Mouse (Mus musculus) CH12.LX (cell line): ENCODE measurements around the gene Rxfp4. TPM values are rescaled to one million over a fixed set of nuclear protein-coding genes. Genes with fewer than 3 reads are reported as not detected.

ENCODE experiments used
- DNase-seq: peaks from one replicate; pipeline ENCODE4 v3.0.0-alpha.2; 2013; ENCODE audit errors: extremely low read depth
- H3K27ac ChIP-seq: 2 replicates; pipeline ENCODE4 v1.5.1; 2012; ENCODE audit warnings: low read depth, mild to moderate bottlenecking, control low read depth, moderate library complexity; ENCODE audit not compliant: insufficient read depth
- H3K27me3 ChIP-seq: replicated peaks from 2 replicates; pipeline ENCODE3; 2012; ENCODE audit warnings: inconsistent platforms
- H3K36me3 ChIP-seq, 2 experiments: replicated peaks in 1 of 2; 2 replicates each; pipeline versions ENCODE3 to v1.6.1; 2012; ENCODE audit warnings: inconsistent platforms in 1 of 2, low read length in 1 of 2, mild to moderate bottlenecking in 1 of 2, mixed read lengths in 1 of 2, moderate library complexity in 1 of 2; ENCODE audit not compliant: control insufficient read depth in 1 of 2, insufficient read depth in 1 of 2
- H3K4me1 ChIP-seq, 2 experiments: 2 replicates each; pipeline ENCODE4 v1.6.1; 2012; ENCODE audit warnings: inconsistent platforms in 1 of 2, moderate library complexity in 1 of 2; ENCODE audit not compliant: insufficient read depth in 2 of 2, control insufficient read depth in 1 of 2
- H3K4me2 ChIP-seq: 2 replicates; pipeline ENCODE4 v1.6.1; 2012; ENCODE audit warnings: low read depth, mild to moderate bottlenecking, control low read depth; ENCODE audit not compliant: poor library complexity, insufficient read depth, severe bottlenecking
- H3K4me3 ChIP-seq, 3 experiments: fragments of 150-350 bp in 1 of 3; sonication (generic) in 1 of 3; replicated peaks in 1 of 3; 2 replicates each; pipeline versions ENCODE3 to v1.5.1; 2011 to 2012; ENCODE audit warnings: low read depth in 2 of 3, low read length in 2 of 3, mild to moderate bottlenecking in 2 of 3, moderate library complexity in 2 of 3, control low read depth in 1 of 3, improper control_type of control experiment in 1 of 3, inconsistent platforms in 1 of 3, mixed read lengths in 1 of 3; ENCODE audit not compliant: poor library complexity in 1 of 3
- H3K79me2 ChIP-seq: replicated peaks from 2 replicates; pipeline ENCODE4 v1.6.1; 2012; ENCODE audit warnings: mild to moderate bottlenecking, moderate library complexity; ENCODE audit not compliant: control insufficient read depth, poor library complexity, insufficient read depth, severe bottlenecking; ENCODE audit errors: extremely low read depth
- H3K9ac ChIP-seq: 2 replicates; pipeline ENCODE4 v1.6.1; 2012; ENCODE audit warnings: low read depth, mild to moderate bottlenecking, control low read depth, moderate library complexity; ENCODE audit not compliant: insufficient read depth
- H3K9me3 ChIP-seq: replicated peaks from 2 replicates; pipeline ENCODE3; 2012; ENCODE audit warnings: low read length, inconsistent platforms, mixed read lengths
- BHLHE40 ChIP-seq: IDR thresholded peaks from 2 replicates; pipeline ENCODE4 v1.6.1; 2011; ENCODE audit warnings: mild to moderate bottlenecking, low read depth, low read length, improper control_type of control experiment
- CHD1 ChIP-seq: IDR thresholded peaks from 2 replicates; pipeline ENCODE4 v1.6.1; 2012; ENCODE audit warnings: low read depth, low read length, improper control_type of control experiment, inconsistent platforms
- CHD2 ChIP-seq: IDR thresholded peaks from 2 replicates; pipeline ENCODE4 v1.6.1; 2011; ENCODE audit warnings: low read length, improper control_type of control experiment
- CTCF ChIP-seq, 2 experiments: IDR thresholded peaks in 1 of 2; conservative IDR thresholded peaks in 1 of 2; 2 replicates each; pipeline ENCODE4 v1.5.1; 2011 to 2012; ENCODE audit warnings: low read depth in 2 of 2, low read length in 2 of 2, improper control_type of control experiment in 1 of 2, inconsistent platforms in 1 of 2, mild to moderate bottlenecking in 1 of 2, moderate library complexity in 1 of 2
- ELF1 ChIP-seq: IDR thresholded peaks from 2 replicates; pipeline ENCODE4 v1.6.1; 2014; ENCODE audit warnings: low read depth, mild to moderate bottlenecking, inconsistent platforms, low read length, improper control_type of control experiment
- ETS1 ChIP-seq: conservative IDR thresholded peaks from 2 replicates; pipeline ENCODE4 v1.6.1; 2012; ENCODE audit warnings: low read depth, mild to moderate bottlenecking, inconsistent platforms, low read length, improper control_type of control experiment, moderate library complexity
- GABPA ChIP-seq: IDR thresholded peaks from 2 replicates; pipeline ENCODE4 v1.6.1; 2012; ENCODE audit warnings: low read depth, low read length, improper control_type of control experiment, inconsistent platforms; ENCODE audit not compliant: insufficient replicate concordance
- HCFC1 ChIP-seq: IDR thresholded peaks from 2 replicates; pipeline ENCODE4 v1.6.1; 2012; ENCODE audit warnings: low read depth, mild to moderate bottlenecking, inconsistent platforms, low read length, improper control_type of control experiment
- IRF4 ChIP-seq: IDR thresholded peaks from 2 replicates; pipeline ENCODE4 v1.6.1; 2014; ENCODE audit warnings: low read depth, mild to moderate bottlenecking, inconsistent platforms, low read length, improper control_type of control experiment
- JUN ChIP-seq: IDR thresholded peaks from 2 replicates; pipeline ENCODE4 v1.6.1; 2011; ENCODE audit warnings: low read depth, mild to moderate bottlenecking, low read length, improper control_type of control experiment, moderate library complexity; ENCODE audit not compliant: insufficient read depth
- JUND ChIP-seq: conservative IDR thresholded peaks from 2 replicates; pipeline ENCODE4 v1.6.1; 2011; ENCODE audit warnings: low read depth, low read length, improper control_type of control experiment
- KAT2A ChIP-seq: IDR thresholded peaks from 2 replicates; pipeline ENCODE4 v1.6.1; 2012; ENCODE audit warnings: low read length, improper control_type of control experiment, inconsistent platforms; ENCODE audit not compliant: insufficient replicate concordance
- MAFK ChIP-seq: IDR thresholded peaks from 2 replicates; pipeline ENCODE4 v1.6.1; 2011; ENCODE audit warnings: low read length, improper control_type of control experiment; ENCODE audit not compliant: insufficient replicate concordance
- MAX ChIP-seq: IDR thresholded peaks from 2 replicates; pipeline ENCODE4 v1.6.1; 2011; ENCODE audit warnings: low read length, improper control_type of control experiment
- MAZ ChIP-seq: IDR thresholded peaks from 2 replicates; pipeline ENCODE4 v1.6.1; 2012; ENCODE audit warnings: low read depth, mild to moderate bottlenecking, inconsistent platforms, low read length, improper control_type of control experiment, moderate library complexity
- MYC ChIP-seq: IDR thresholded peaks from 2 replicates; pipeline ENCODE4 v1.6.1; 2011; ENCODE audit warnings: low read depth, mild to moderate bottlenecking, improper control_type of control experiment, low read length
- NELFE ChIP-seq: IDR thresholded peaks from 2 replicates; pipeline ENCODE4 v1.6.1; 2011; ENCODE audit warnings: low read depth, low read length, improper control_type of control experiment
- NRF1 ChIP-seq: IDR thresholded peaks from 2 replicates; pipeline ENCODE4 v1.6.1; 2014; ENCODE audit warnings: low read depth, mild to moderate bottlenecking, inconsistent platforms, low read length, improper control_type of control experiment, moderate library complexity
- POLR2AphosphoS2 ChIP-seq: IDR thresholded peaks from 2 replicates; pipeline ENCODE4 v1.6.1; 2011; ENCODE audit warnings: low read depth, low read length, improper control_type of control experiment
- RAD21 ChIP-seq: IDR thresholded peaks from 2 replicates; pipeline ENCODE4 v1.6.1; 2011; ENCODE audit warnings: low read depth, mild to moderate bottlenecking, low read length, improper control_type of control experiment, moderate library complexity
- SIN3A ChIP-seq: IDR thresholded peaks from 2 replicates; pipeline ENCODE4 v1.6.1; 2012; ENCODE audit warnings: low read length, improper control_type of control experiment, inconsistent platforms
- TBP ChIP-seq: conservative IDR thresholded peaks from 2 replicates; pipeline ENCODE4 v1.6.1; 2011; ENCODE audit warnings: low read depth, low read length, improper control_type of control experiment
- TCF12 ChIP-seq: IDR thresholded peaks from 2 replicates; pipeline ENCODE4 v1.6.1; 2014; ENCODE audit warnings: low read depth, mild to moderate bottlenecking, inconsistent platforms, low read length, improper control_type of control experiment
- UBTF ChIP-seq: IDR thresholded peaks from 2 replicates; pipeline ENCODE4 v1.6.1; 2012; ENCODE audit warnings: low read depth, mild to moderate bottlenecking, inconsistent platforms, low read length, improper control_type of control experiment, moderate library complexity
- USF1 ChIP-seq: IDR thresholded peaks from 2 replicates; pipeline ENCODE4 v1.6.1; 2014; ENCODE audit warnings: low read depth, mild to moderate bottlenecking, inconsistent platforms, low read length, improper control_type of control experiment
- USF2 ChIP-seq: conservative IDR thresholded peaks from 2 replicates; pipeline ENCODE4 v1.6.1; 2011; ENCODE audit warnings: low read depth, low read length, improper control_type of control experiment
- ZC3H11A ChIP-seq: IDR thresholded peaks from 2 replicates; pipeline ENCODE4 v1.6.1; 2012; ENCODE audit warnings: low read depth, mild to moderate bottlenecking, inconsistent platforms, low read length, improper control_type of control experiment
- ZMIZ1 ChIP-seq: IDR thresholded peaks from 2 replicates; pipeline ENCODE4 v1.6.1; 2012; ENCODE audit warnings: low read depth, mild to moderate bottlenecking, inconsistent platforms, low read length, improper control_type of control experiment
- ZNF384 ChIP-seq: IDR thresholded peaks from 2 replicates; pipeline ENCODE4 v1.6.1; 2012; ENCODE audit warnings: low read depth, low read length, improper control_type of control experiment, inconsistent platforms
- dilution Hi-C: fragments of 300-500 bp; cut with MboI; formaldehyde crosslinking; loops from 2 replicates; pipeline ENCODE4 v1.14.3; 2020; ENCODE audit warnings: low sequenced_read_pairs; ENCODE audit not compliant: extremely low pct_unique_long_range_greater_than_20kb, extremely low pct_ligation_motif_present
- in situ Hi-C: fragments of 300-500 bp; cut with MboI; formaldehyde crosslinking; loops from 3 replicates; pipeline ENCODE4 v1.14.3; 2019; ENCODE audit warnings: low sequenced_read_pairs, low pct_ligation_motif_present, low pct_unique_long_range_greater_than_20kb, mixed read lengths
- polyA plus RNA-seq: library from polyadenylated mRNA; unstranded; fragments of >175 nt; gene quantifications from 2 replicates; pipeline ENCODE4 v1.2.1, GENCODE M21; 2012; ENCODE audit warnings: low read depth; ENCODE audit not compliant: insufficient read length
- total RNA-seq, 2 experiments: library from RNA; depleted of rRNA; stranded (reverse); fragments of 300-350 nt in 1 of 2; fragments of >200 nt in 1 of 2; gene quantifications; 2 replicates each; pipeline ENCODE4 v1.2.3; 2012 to 2014

Rxfp4 gene
- total and polyA plus RNA-seq, 3 experiments = not detected

DNA sequence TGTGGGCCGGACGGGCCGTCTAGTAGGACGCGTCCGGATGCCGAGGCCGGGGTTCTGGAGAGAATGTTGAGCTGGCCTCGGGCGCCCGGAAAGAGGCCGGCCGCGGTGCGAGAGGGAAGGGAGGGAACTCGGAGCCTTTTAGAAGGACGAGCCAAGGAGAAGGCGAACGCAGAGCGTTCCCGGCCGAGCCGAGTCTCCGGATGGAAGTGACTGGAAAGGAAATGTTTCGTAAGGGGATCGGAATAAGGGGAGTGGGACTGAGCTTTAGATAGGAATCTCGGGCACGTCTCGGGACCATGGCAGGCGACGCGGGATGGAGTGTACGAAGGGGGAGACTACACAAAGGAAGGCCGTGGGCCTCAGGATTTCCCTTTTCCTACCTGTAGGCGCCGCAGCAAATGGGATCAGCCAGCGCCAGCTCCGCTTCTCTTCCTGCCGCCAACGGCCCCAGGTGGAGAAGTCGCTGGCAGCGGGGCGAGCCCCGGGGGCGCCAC lies 33.1 kb upstream of the Rxfp4 start:
- TF ChIP-seq NELFE = no peak
- no peak for TF ChIP-seq NRF1
- TF ChIP-seq USF2 = no peak
- dilution Hi-C loops (no loop called here), in situ Hi-C loops (loop anchor here (5.0 to 25.0 kb wide), 3 partner anchors 41 to 176 kb away; no protein-coding TSS in a partner anchor)
- Histone ChIP-seq H3K9me3 (no peaks in the 10 kb centered on the region), H3K4me3 (peak overlapping the region; percentile 77 to 97 (median 92)), H3K27ac (peak overlapping the region; percentile 72), H3K36me3 (peaks cover 23 to 35% of the 10 kb centered on the region in 2 experiments), H3K79me2 (peaks cover 44% of the 10 kb centered on the region), H3K4me2 (no peak overlapping the region), H3K27me3 (no peaks in the 10 kb centered on the region), H3K9ac (peak overlapping the region; percentile 74), H3K4me1 (peaks cover 0 to 17% of the 10 kb centered on the region in 2 experiments; a peak in 2 of 4 replicates)
- DNase-seq = peak; percentile 21

GRCm38 (mm10) chr3:88684980-88685941 lies 32.3 kb upstream of the Rxfp4 start, which contains the start of gene Khdc4:
Gene Khdc4 (plus strand): TSS chr3:88685803.
- peak; percentile 98 for DNase-seq
- Histone ChIP-seq H3K4me1 (peaks cover 0 to 17% of the 10 kb centered on the region in 2 experiments; a peak in 2 of 4 replicates), H3K27ac (peak within 1 kb of the TSS; percentile 72), H3K36me3 (peaks cover 17 to 28% of the 10 kb centered on the region in 2 experiments), H3K9me3 (no peaks in the 10 kb centered on the region), H3K79me2 (peaks cover 39% of the 10 kb centered on the region), H3K4me3 (peak within 1 kb of the TSS; percentile 77 to 97 (median 92)), H3K9ac (peak within 1 kb of the TSS; percentile 95), H3K4me2 (peak within 1 kb of the TSS; percentile 61), H3K27me3 (no peaks in the 10 kb centered on the region)
- in situ Hi-C loops (loop anchor here (5.0 to 25.0 kb wide), 3 partner anchors 42 to 177 kb away; no protein-coding TSS in a partner anchor), dilution Hi-C loops (no loop called here)
- TF ChIP-seq CTCF (conservative IDR thresholded peaks at IDR 0.05 in 1 of 2, IDR thresholded peaks at IDR 0.05 in 1 of 2; ENCODE audit: low read depth in 2 of 2, low read length in 2 of 2) = no peak
- TF ChIP-seq USF1 = no peak; the same call in 1 of the 2 replicates
- TF ChIP-seq MYC = peak; percentile 84
- no peak for TF ChIP-seq MAFK
- no peak for TF ChIP-seq JUN
- peak; percentile 74 for TF ChIP-seq TCF12
- TF ChIP-seq CHD2 = no peak
- peak; percentile 92 for TF ChIP-seq HCFC1
- no peak for TF ChIP-seq MAZ
- TF ChIP-seq SIN3A = peak; percentile 70
- peak; percentile 75 for TF ChIP-seq BHLHE40
- TF ChIP-seq IRF4 = no peak; the same call in 1 of the 2 replicates
- TF ChIP-seq GABPA = no peak
- no peak for TF ChIP-seq ZNF384
- TF ChIP-seq JUND = no peak
- no peak for TF ChIP-seq ZC3H11A
- peak; percentile 60 for TF ChIP-seq MAX
- TF ChIP-seq RAD21 = no peak
- 0 out of 2 replicates have a peak, but pooled peaks have one; percentile 32 for TF ChIP-seq ZMIZ1
- peak; percentile 94 for TF ChIP-seq TBP
- peak; percentile 20; the same call in 1 of the 2 replicates for TF ChIP-seq UBTF
- peak; percentile 87 for TF ChIP-seq NELFE
- TF ChIP-seq POLR2AphosphoS2 = no peak
- peak; percentile 87 for TF ChIP-seq ELF1
- no peak for TF ChIP-seq CHD1
- TF ChIP-seq KAT2A = peak; percentile 76; the same call in 1 of the 2 replicates
- 0 out of 2 replicates have a peak, but pooled peaks have one; percentile 29 for TF ChIP-seq ETS1
